Mouse (Mus musculus): ENCODE measurements at regions not wholly inside any gene's neighbourhood (a gene's known extent, or its start where the extent isn't known, plus 50 kb on each side); places are given as distances from the start of the nearest gene placed in this dataset.

- DNase-seq, result no peak
Observed at GRCm38 (mm10) chr1:73797413-73797812, 326.8 kb downstream of the Tns1 start.

- no peak for DNase-seq
Observed at GRCm38 (mm10) chr1:73793871-73794270, 330.4 kb downstream of the Tns1 start.

GRCm38 (mm10) chr1:73793256-73793655, 331.0 kb downstream of the Tns1 start:
- no peak for DNase-seq

GRCm38 (mm10) chr1:73792311-73792710, 331.9 kb downstream of the Tns1 start:
- DNase-seq, result no peak

- no peak for DNase-seq
Observed at GRCm38 (mm10) chr1:73787666-73788065, 336.6 kb downstream of the Tns1 start.

GRCm38 (mm10) chr1:73787224-73787623, 337.0 kb downstream of the Tns1 start:
- DNase-seq, result no peak

GRCm38 (mm10) chr1:73783303-73783702, 340.9 kb downstream of the Tns1 start:
- DNase-seq, result no peak

- DNase-seq, result no peak
Observed at GRCm38 (mm10) chr1:73782871-73783270, 341.4 kb downstream of the Tns1 start.

GRCm38 (mm10) chr1:73771773-73772172, 352.5 kb downstream of the Tns1 start:
- DNase-seq, result no peak

GRCm38 (mm10) chr1:73770631-73771030, 353.6 kb downstream of the Tns1 start:
- DNase-seq, result no peak

- no peak for DNase-seq
Observed at GRCm38 (mm10) chr1:73764611-73765333, 359.5 kb downstream of the Tns1 start.

- DNase-seq, result no peak
Observed at GRCm38 (mm10) chr1:73758110-73759061, 365.9 kb downstream of the Tns1 start.

- no peak for DNase-seq
Observed at GRCm38 (mm10) chr1:73755791-73756190, 368.5 kb downstream of the Tns1 start.

- no peak for DNase-seq
Observed at GRCm38 (mm10) chr1:73754928-73755327, 369.3 kb downstream of the Tns1 start.

- no peak for DNase-seq
Observed at GRCm38 (mm10) chr1:73753157-73753556, 371.1 kb downstream of the Tns1 start.

- no peak for DNase-seq
Observed at GRCm38 (mm10) chr1:73748702-73749101, 375.5 kb downstream of the Tns1 start.

GRCm38 (mm10) chr1:73744555-73745234, 379.6 kb downstream of the Tns1 start:
- no peak for DNase-seq

- DNase-seq, result no peak
Observed at GRCm38 (mm10) chr1:73743737-73744554, 380.3 kb downstream of the Tns1 start.

GRCm38 (mm10) chr1:73737083-73737482, 387.2 kb downstream of the Tns1 start:
- DNase-seq, result no peak

- no peak for DNase-seq
Observed at GRCm38 (mm10) chr1:73728377-73728776, 395.9 kb downstream of the Tns1 start.

GRCm38 (mm10) chr1:73727781-73728180, 396.5 kb downstream of the Tns1 start:
- DNase-seq, result no peak

- no peak for DNase-seq
Observed at GRCm38 (mm10) chr1:73726658-73727057, 397.6 kb downstream of the Tns1 start.

Data from right cerebral cortex, postnatal 25 days (tissue).